Mouse (Mus musculus) brown adipose tissue, adult 24 weeks (tissue): ENCODE results near the gene Sbf2. TPM values are rescaled to one million over a fixed set of nuclear protein-coding genes. Genes with fewer than 3 reads are reported as not detected.

ENCODE experiments used
- H3K27ac ChIP-seq: fragments of 200-500 bp; replicated peaks from 2 replicates; pipeline ENCODE4 v1.5.1; 2012; ENCODE audit warnings: low read depth, mild to moderate bottlenecking, low read length
- H3K4me1 ChIP-seq: fragments of 200-500 bp; 2 replicates; pipeline ENCODE4 v1.6.1; 2012; ENCODE audit warnings: low read length, mixed read lengths; ENCODE audit not compliant: control insufficient read depth, insufficient read depth, insufficient read length
- H3K4me3 ChIP-seq: fragments of 200-500 bp; 2 replicates; pipeline ENCODE4 v1.5.1; 2012; ENCODE audit warnings: low read depth, mild to moderate bottlenecking, low read length, moderate library complexity; ENCODE audit not compliant: insufficient read depth
- polyA plus RNA-seq: library from polyadenylated mRNA; stranded (reverse); fragments of >200 nt; gene quantifications from 2 replicates; pipeline ENCODE4 v1.2.4, GENCODE M21; 2012; ENCODE audit not compliant: missing spikeins, insufficient read depth, insufficient read length

Sbf2 gene
- polyA plus RNA-seq, 1 experiment, result 16.6 TPM

DNA sequence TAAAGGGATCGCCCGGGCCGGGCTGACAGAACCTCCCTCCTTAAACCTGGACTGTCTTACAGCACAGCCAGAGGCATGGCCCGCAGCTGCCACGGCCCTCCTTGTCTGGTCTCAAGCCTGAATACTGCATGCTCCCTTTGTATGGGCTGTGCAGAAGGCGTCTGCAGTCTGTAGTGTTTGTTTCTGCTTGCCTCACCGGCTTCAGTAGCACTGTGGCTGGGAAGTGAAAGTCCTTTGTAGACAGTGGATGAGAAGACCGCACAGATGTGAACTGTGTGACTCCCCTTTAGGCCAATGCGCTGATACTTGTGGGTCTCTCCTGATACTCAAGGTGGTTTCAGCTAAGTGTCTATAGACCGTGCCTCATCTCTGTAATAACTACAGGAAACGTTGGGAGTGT lies 331.9 kb downstream of the Sbf2 start:
- no peak overlapping the region for H3K27ac ChIP-seq
- peaks cover 2% of the 10 kb centered on the region; the same call in 1 of the 2 replicates for H3K4me1 ChIP-seq
- no peak overlapping the region for H3K4me3 ChIP-seq

- 0 out of 2 replicates have a peak, but pooled peaks cover 2% of the 10 kb centered on the region for H3K4me1 ChIP-seq
- H3K4me3 ChIP-seq, result no peak overlapping the region
- no peak overlapping the region for H3K27ac ChIP-seq
Observed at GRCm38 (mm10) chr7:110281435-110282256, 333.1 kb downstream of the Sbf2 start.

DNA sequence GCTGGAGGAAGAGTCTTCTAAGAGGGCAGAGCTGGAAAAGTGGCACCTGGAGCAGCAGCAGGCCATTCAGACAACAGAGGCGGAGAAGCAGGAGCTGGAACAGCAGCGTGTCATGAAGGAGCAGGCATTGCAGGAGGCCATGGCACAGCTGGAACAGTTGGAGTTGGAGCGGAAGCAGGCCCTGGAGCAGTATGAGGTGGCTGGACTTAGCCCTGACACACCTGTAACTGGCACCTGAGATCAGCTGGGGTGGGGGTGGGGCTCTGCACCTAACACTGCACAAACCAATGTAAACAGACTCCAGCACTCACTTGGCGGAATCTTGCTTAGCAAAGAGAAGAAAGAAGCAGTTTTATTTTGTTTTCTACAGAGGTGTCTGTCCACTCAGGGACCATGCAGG lies 335.5 kb downstream of the Sbf2 start:
- H3K27ac ChIP-seq, result no peak overlapping the region
- H3K4me1 ChIP-seq, result 0 out of 2 replicates have a peak, but pooled peaks cover 3% of the 10 kb centered on the region
- no peak overlapping the region for H3K4me3 ChIP-seq

- no peak overlapping the region for H3K4me3 ChIP-seq
- H3K27ac ChIP-seq, result no peak overlapping the region
- H3K4me1 ChIP-seq, result 0 out of 2 replicates have a peak, but pooled peaks cover 3% of the 10 kb centered on the region
Observed at GRCm38 (mm10) chr7:110277734-110278245, 336.9 kb downstream of the Sbf2 start.

DNA sequence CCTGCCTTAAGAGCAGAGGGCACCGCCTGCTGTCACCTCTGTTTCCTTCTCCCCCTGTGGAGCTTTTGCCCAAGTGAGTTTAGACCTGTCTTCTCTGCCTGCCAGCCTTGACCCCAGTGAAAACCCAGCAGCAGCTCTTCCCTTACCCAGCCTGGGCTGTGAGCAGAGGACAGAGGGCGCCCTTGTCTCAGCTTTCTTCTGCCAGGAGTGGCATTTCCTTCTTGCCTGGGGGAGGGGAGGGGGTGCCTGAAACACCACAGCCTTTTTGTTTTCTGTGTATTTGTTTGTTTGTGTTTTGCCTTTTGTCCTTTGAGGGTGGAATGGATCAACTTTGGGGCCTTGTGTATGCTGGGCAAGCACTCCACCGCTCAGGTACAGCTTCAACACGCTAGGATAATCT lies 342.3 kb downstream of the Sbf2 start:
- Histone ChIP-seq H3K27ac (no peak overlapping the region), H3K4me1 (peaks cover 8% of the 10 kb centered on the region; the same call in 1 of the 2 replicates), H3K4me3 (no peak overlapping the region)

DNA sequence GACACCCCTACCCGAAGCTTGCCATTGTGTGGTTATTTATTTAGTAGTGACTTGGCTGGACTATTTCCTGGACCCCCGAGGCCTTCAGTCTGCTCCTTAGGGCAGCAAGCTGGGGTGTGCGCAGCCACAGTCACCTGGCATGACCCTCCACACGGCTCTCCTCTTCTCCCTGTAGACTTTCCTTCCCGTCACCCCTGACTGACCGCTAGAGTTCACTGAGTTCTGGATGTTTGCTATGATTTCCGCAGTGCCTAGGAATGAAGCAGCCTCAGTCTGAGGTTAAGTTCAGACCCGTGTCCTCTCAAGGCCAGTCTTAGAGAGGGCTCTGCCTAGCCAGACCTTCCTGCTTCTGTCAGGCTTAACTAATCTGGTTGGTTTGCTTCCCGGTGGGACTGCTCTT lies 342.9 kb downstream of the Sbf2 start:
- peaks cover 8% of the 10 kb centered on the region; the same call in 1 of the 2 replicates for H3K4me1 ChIP-seq
- no peak overlapping the region for H3K4me3 ChIP-seq
- H3K27ac ChIP-seq, result peak overlapping the region; percentile 14

- Histone ChIP-seq H3K4me3 (no peak overlapping the region), H3K27ac (no peak overlapping the region)
Observed at GRCm38 (mm10) chr7:110270455-110270854, 344.3 kb downstream of the Sbf2 start.

DNA sequence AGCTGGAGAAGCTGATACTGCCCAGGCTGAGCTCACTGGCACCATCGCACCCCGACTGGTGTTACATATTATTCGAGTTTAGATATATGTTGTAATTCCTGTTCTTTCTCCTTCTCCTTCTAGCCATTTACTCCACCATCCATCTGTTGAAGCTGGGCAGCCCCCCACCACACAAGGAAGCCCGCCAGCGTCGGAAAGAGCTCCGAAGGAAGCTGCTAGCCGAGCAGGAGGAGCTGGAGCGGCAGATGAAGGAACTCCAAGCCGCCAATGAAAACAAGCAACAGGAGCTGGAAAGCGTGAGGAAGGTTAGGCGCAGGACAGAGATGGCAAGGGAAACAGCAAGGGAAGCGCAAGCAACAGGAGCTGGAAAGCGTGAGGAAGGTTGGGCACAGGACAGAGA lies 344.9 kb downstream of the Sbf2 start:
- no peak overlapping the region for H3K4me3 ChIP-seq
- no peak overlapping the region for H3K27ac ChIP-seq
- H3K4me1 ChIP-seq, result peaks cover 5% of the 10 kb centered on the region; the same call in 1 of the 2 replicates

More at GRCm38 (mm10) chr7:110270455-110270854, 344.3 kb downstream of the Sbf2 start:
- H3K4me1 ChIP-seq, result peaks cover 5% of the 10 kb centered on the region; the same call in 1 of the 2 replicates

DNA sequence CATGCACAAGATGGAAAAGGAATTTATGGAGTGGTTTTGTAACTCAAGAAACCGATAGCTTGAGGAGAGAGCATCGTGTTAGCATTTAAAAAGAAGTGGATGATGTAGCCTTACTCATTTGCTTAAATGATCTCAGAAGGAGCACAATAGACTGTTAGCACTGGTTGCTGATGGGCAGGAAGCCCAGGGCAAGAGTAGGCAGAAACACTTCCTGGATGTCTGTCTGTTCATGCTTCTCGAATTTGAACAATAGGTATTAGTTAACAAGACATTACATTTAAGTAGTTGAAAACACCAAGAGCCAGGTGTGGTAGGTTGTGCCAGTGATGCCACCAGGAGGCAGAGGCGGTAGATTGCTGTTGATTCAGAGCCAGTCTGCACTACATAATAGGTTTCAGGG lies 346.2 kb downstream of the Sbf2 start:
- Histone ChIP-seq H3K27ac (no peak overlapping the region), H3K4me3 (no peak overlapping the region), H3K4me1 (peaks cover 5% of the 10 kb centered on the region; the same call in 1 of the 2 replicates)

DNA sequence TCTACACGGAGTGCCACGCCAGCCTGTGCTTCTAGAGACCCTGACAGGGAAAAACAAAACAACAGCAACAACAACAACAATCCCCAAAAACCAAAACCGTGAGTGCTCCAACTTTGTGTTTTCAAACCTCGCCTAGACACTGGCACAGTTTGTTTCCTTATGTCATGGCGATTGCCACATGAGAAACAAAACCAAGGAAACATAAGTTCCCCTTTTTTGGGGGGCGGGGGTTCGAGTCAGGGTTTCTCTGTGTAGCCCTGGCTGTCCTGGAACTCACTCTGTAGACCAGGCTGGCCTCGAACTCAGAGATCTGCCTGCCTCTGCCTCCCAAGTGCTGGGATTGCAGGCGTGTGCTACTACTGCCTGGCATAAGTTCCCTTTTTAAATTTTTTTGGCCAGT lies 346.7 kb downstream of the Sbf2 start:
- Histone ChIP-seq H3K4me1 (peaks cover 5% of the 10 kb centered on the region; the same call in 1 of the 2 replicates), H3K4me3 (no peak overlapping the region), H3K27ac (no peak overlapping the region)

- Histone ChIP-seq H3K27ac (no peak overlapping the region), H3K4me1 (peaks cover 4% of the 10 kb centered on the region; the same call in 1 of the 2 replicates), H3K4me3 (no peak overlapping the region)
Observed at GRCm38 (mm10) chr7:110267014-110267413, 347.7 kb downstream of the Sbf2 start.

GRCm38 (mm10) chr7:110265796-110266195 lies 348.9 kb downstream of the Sbf2 start:
- Histone ChIP-seq H3K4me1 (peaks cover 2% of the 10 kb centered on the region; the same call in 1 of the 2 replicates), H3K4me3 (no peak overlapping the region), H3K27ac (no peak overlapping the region)

DNA sequence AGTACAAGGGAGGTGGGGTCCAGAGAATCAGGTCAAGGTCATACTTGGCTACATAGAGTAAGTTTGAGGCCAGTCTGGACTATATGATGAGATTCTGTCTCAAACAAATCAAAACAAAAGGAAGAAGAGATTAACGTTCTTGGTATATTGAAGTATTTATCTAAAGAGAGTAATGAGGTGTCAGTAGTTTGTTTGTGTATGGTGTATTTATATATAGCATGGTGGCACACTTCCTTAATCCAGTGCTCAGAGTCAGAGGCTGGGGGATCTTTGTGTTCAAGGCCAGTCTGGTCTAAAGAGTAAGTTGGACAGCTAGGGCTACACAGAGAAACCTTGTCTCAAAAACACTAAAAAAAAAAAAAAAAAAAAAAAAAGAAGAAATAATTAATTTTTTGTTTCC lies 351.2 kb downstream of the Sbf2 start:
- H3K4me3 ChIP-seq, result no peak overlapping the region
- H3K4me1 ChIP-seq, result peaks cover 13% of the 10 kb centered on the region

GRCm38 (mm10) chr7:110262661-110263060 lies 352.1 kb downstream of the Sbf2 start:
- H3K27ac ChIP-seq, result no peak overlapping the region
- H3K4me3 ChIP-seq, result no peak overlapping the region
- peaks cover 19% of the 10 kb centered on the region for H3K4me1 ChIP-seq

More for the DNA sequence above, 351.2 kb downstream of the Sbf2 start:
- H3K27ac ChIP-seq, result no peak overlapping the region

- Histone ChIP-seq H3K4me3 (no peak overlapping the region), H3K27ac (peak overlapping the region; percentile 6; the same call in 1 of the 2 replicates), H3K4me1 (peaks cover 24% of the 10 kb centered on the region)
Observed at GRCm38 (mm10) chr7:110261807-110262206, 352.9 kb downstream of the Sbf2 start.
